Mouse (Mus musculus): ENCODE results near the gene Adck1. TPM values are rescaled to one million over a fixed set of nuclear protein-coding genes. Genes with fewer than 3 reads are reported as not detected.

Gene Adck1
- polyA plus RNA-seq, 1 experiment from 2014 or later = 17.8 TPM

GRCm38 (mm10) chr12:88398658-88399057, 38.3 kb downstream of the Adck1 start:
- ATAC-seq (ENCODE audit: insufficient read depth) = no peak
- Histone ChIP-seq H3K9me3 (ENCODE audit: low read depth, low read length) (no peaks in the 10 kb centered on the region), H3K36me3 (ENCODE audit: insufficient read depth) (no peaks in the 10 kb centered on the region), H3K4me2 (no peak overlapping the region), H3K4me1 (ENCODE audit: insufficient read depth) (no peaks in the 10 kb centered on the region), H3K4me3 (ENCODE audit: low read depth, low read length) (no peak overlapping the region), H3K27ac (ENCODE audit: low read depth) (no peak overlapping the region), H3K9ac (no peak overlapping the region), H3K27me3 (ENCODE audit: insufficient read depth, low read length) (no peaks in the 10 kb centered on the region)
- DNase-seq = no peak
- TF ChIP-seq CTCF (IDR thresholded peaks at IDR 0.05; ENCODE audit: low read depth) = no peak
- WGBS = 86% methylated on average over 1 of the region's 1 CpGs

GRCm38 (mm10) chr12:88403541-88403940, 43.2 kb downstream of the Adck1 start:
- H3K4me2 ChIP-seq = no peak overlapping the region
- no peaks in the 10 kb centered on the region for H3K36me3 ChIP-seq (ENCODE audit: insufficient read depth)
- ATAC-seq (ENCODE audit: insufficient read depth) (no peak), DNase-seq (no peak)
- no peaks in the 10 kb centered on the region for H3K4me1 ChIP-seq (ENCODE audit: insufficient read depth)
- WGBS = 51% methylated on average over 5 of the region's 5 CpGs
- H3K9ac ChIP-seq = no peak overlapping the region
- H3K27me3 ChIP-seq (ENCODE audit: insufficient read depth, low read length) = no peaks in the 10 kb centered on the region
- TF ChIP-seq CTCF (IDR thresholded peaks at IDR 0.05; ENCODE audit: low read depth) = no peak
- no peak overlapping the region for H3K27ac ChIP-seq (ENCODE audit: low read depth)
- H3K4me3 ChIP-seq (ENCODE audit: low read depth, low read length) = no peak overlapping the region
- H3K9me3 ChIP-seq (ENCODE audit: low read depth, low read length) = no peaks in the 10 kb centered on the region

- Histone ChIP-seq H3K4me2 (no peak overlapping the region), H3K4me1 (ENCODE audit: insufficient read depth) (no peaks in the 10 kb centered on the region), H3K27me3 (ENCODE audit: insufficient read depth, low read length) (no peaks in the 10 kb centered on the region), H3K9me3 (ENCODE audit: low read depth, low read length) (no peaks in the 10 kb centered on the region), H3K9ac (no peak overlapping the region), H3K27ac (ENCODE audit: low read depth) (no peak overlapping the region), H3K4me3 (ENCODE audit: low read depth, low read length) (no peak overlapping the region), H3K36me3 (ENCODE audit: insufficient read depth) (no peaks in the 10 kb centered on the region)
- peak; percentile 75 for DNase-seq
- ATAC-seq (ENCODE audit: insufficient read depth) = peak; percentile 63; the same call in 1 of the 2 replicates
- WGBS = 29% methylated on average over 2 of the region's 2 CpGs
- TF ChIP-seq CTCF (IDR thresholded peaks at IDR 0.05; ENCODE audit: low read depth) = peak; percentile 76
Measured at GRCm38 (mm10) chr12:88405113-88405512, 44.8 kb downstream of the Adck1 start.

- H3K36me3 ChIP-seq (ENCODE audit: insufficient read depth) = no peaks in the 10 kb centered on the region
- H3K27ac ChIP-seq (ENCODE audit: low read depth) = no peak overlapping the region
- H3K9ac ChIP-seq = no peak overlapping the region
- no peak overlapping the region for H3K4me3 ChIP-seq (ENCODE audit: low read depth, low read length)
- H3K27me3 ChIP-seq (ENCODE audit: insufficient read depth, low read length) = no peaks in the 10 kb centered on the region
- TF ChIP-seq CTCF (IDR thresholded peaks at IDR 0.05; ENCODE audit: low read depth) = no peak
- ATAC-seq (ENCODE audit: insufficient read depth) = peak; percentile 17; the same call in 1 of the 2 replicates
- no peaks in the 10 kb centered on the region for H3K4me1 ChIP-seq (ENCODE audit: insufficient read depth)
- H3K4me2 ChIP-seq = no peak overlapping the region
- no peaks in the 10 kb centered on the region for H3K9me3 ChIP-seq (ENCODE audit: low read depth, low read length)
- 96% methylated on average over 4 of the region's 4 CpGs for WGBS
- no peak for DNase-seq
Measured at GRCm38 (mm10) chr12:88407996-88408322, 47.6 kb downstream of the Adck1 start.

GRCm38 (mm10) chr12:88408323-88409047, 48.1 kb downstream of the Adck1 start:
- Histone ChIP-seq H3K4me3 (ENCODE audit: low read depth, low read length) (no peak overlapping the region), H3K4me1 (ENCODE audit: insufficient read depth) (no peaks in the 10 kb centered on the region), H3K27ac (ENCODE audit: low read depth) (no peak overlapping the region), H3K36me3 (ENCODE audit: insufficient read depth) (no peaks in the 10 kb centered on the region), H3K4me2 (no peak overlapping the region), H3K9me3 (ENCODE audit: low read depth, low read length) (no peaks in the 10 kb centered on the region), H3K9ac (no peak overlapping the region), H3K27me3 (ENCODE audit: insufficient read depth, low read length) (no peaks in the 10 kb centered on the region)
- TF ChIP-seq CTCF (IDR thresholded peaks at IDR 0.05; ENCODE audit: low read depth) = no peak
- DNase-seq (peak; percentile 3), ATAC-seq (ENCODE audit: insufficient read depth) (peak; percentile 35; the same call in 1 of the 2 replicates)
- 52% methylated on average over 11 of the region's 11 CpGs for WGBS

GRCm38 (mm10) chr12:88413239-88413638, 52.9 kb downstream of the Adck1 start:
- ATAC-seq (ENCODE audit: insufficient read depth) = no peak
- Histone ChIP-seq H3K4me2 (no peak overlapping the region), H3K4me1 (ENCODE audit: insufficient read depth) (no peaks in the 10 kb centered on the region), H3K36me3 (ENCODE audit: insufficient read depth) (no peaks in the 10 kb centered on the region), H3K9ac (no peak overlapping the region), H3K27ac (ENCODE audit: low read depth) (no peak overlapping the region), H3K9me3 (ENCODE audit: low read depth, low read length) (no peaks in the 10 kb centered on the region), H3K4me3 (ENCODE audit: low read depth, low read length) (no peak overlapping the region), H3K27me3 (ENCODE audit: insufficient read depth, low read length) (no peaks in the 10 kb centered on the region)
- DNase-seq = no peak
- 88% methylated on average over 1 of the region's 1 CpGs for WGBS
- TF ChIP-seq CTCF (IDR thresholded peaks at IDR 0.05; ENCODE audit: low read depth) = no peak

GRCm38 (mm10) chr12:88419912-88420621, 59.7 kb downstream of the Adck1 start:
- Histone ChIP-seq H3K9me3 (ENCODE audit: low read depth, low read length) (no peaks in the 10 kb centered on the region), H3K4me3 (ENCODE audit: low read depth, low read length) (no peak overlapping the region), H3K9ac (no peak overlapping the region), H3K27me3 (ENCODE audit: insufficient read depth, low read length) (no peaks in the 10 kb centered on the region), H3K36me3 (ENCODE audit: insufficient read depth) (no peaks in the 10 kb centered on the region), H3K4me1 (ENCODE audit: insufficient read depth) (no peaks in the 10 kb centered on the region), H3K4me2 (no peak overlapping the region), H3K27ac (ENCODE audit: low read depth) (no peak overlapping the region)
- ATAC-seq (ENCODE audit: insufficient read depth) = peak; percentile 56; the same call in 1 of the 2 replicates
- peak; percentile 51 for DNase-seq
- TF ChIP-seq CTCF (IDR thresholded peaks at IDR 0.05; ENCODE audit: low read depth) = no peak
- 61% methylated on average over 12 of the region's 12 CpGs for WGBS

All from lung, embryonic 14.5 days (tissue).